Mouse (Mus musculus): ENCODE data around the gene Rbbp8nl. TPM values are rescaled to one million over a fixed set of nuclear protein-coding genes. Genes with fewer than 3 reads are reported as not detected.
"Not testable (repeated sequence)": the region's sequence is repeated elsewhere in the genome, so short reads cannot be mapped to it uniquely, and the experiment has no call there.

Gene Rbbp8nl
- polyA plus RNA-seq, 1 experiment from 2014 or later: 2.0 TPM

DNA sequence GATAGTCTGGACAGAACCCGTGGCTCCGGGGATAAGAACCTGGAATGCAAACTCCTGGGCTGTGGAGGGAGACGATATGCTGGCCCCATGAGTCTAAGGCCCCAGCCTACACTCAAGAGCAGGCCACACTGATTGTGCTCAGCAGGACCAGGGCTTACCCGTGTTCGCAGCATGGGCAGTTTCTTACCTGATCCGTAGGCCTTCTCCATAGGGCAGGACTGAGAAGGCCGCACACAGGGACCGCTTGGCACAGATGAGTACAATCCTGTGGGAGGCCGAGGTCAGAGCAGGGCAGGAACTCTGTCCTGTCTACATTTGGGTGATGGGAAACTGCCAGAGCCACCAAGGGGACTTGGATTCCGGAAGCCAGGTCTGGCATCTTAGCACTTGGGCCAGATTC, 26.8 kb downstream of the Rbbp8nl start:
- H3K27ac ChIP-seq: 0 out of 2 replicates have a peak overlapping the region, but pooled peaks have one; percentile 38
- H3K4me3 ChIP-seq: no peak overlapping the region
- H3K4me1 ChIP-seq: peaks cover 12% of the 10 kb centered on the region
- H3K4me2 ChIP-seq: no peak overlapping the region
- WGBS: 88% methylated on average over 10 of the region's 10 CpGs
- H3K9ac ChIP-seq: no peak overlapping the region
- H3K36me3 ChIP-seq: peaks cover 89% of the 10 kb centered on the region
- H3K9me3 ChIP-seq: no peaks in the 10 kb centered on the region
- no peaks in the 10 kb centered on the region for H3K27me3 ChIP-seq
- ATAC-seq (ENCODE audit: insufficient number of reproducible peaks, low FRiP score, low TSS enrichment, low read depth): no peak

DNA sequence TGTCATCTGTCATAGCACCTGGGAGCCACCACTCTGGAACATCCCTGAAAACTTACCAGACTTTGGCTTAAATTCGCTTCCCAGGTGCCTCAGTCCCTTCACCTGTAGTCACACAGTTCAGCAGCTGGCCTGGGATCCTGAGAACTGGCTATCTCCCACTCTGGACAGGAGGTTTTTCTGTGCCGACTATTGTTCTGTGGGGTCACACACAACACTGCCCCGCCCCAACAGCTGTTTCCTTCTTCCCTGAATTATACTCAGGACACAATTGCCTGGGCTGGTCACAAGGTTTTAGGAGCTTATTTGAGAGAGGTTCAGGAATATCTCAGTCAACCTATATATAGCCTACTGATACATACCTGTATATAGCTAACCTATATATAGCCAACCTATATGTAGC, 27.2 kb downstream of the Rbbp8nl start:
- peak overlapping the region; percentile 43 for H3K27ac ChIP-seq
- H3K4me2 ChIP-seq: no peak overlapping the region
- no peaks in the 10 kb centered on the region for H3K9me3 ChIP-seq
- peaks cover 89% of the 10 kb centered on the region for H3K36me3 ChIP-seq
- peaks cover 13% of the 10 kb centered on the region for H3K4me1 ChIP-seq
- 75% methylated on average over 3 of the region's 3 CpGs for WGBS
- no peak overlapping the region for H3K9ac ChIP-seq
- ATAC-seq (ENCODE audit: insufficient number of reproducible peaks, low FRiP score, low TSS enrichment, low read depth): no peak
- no peaks in the 10 kb centered on the region for H3K27me3 ChIP-seq
- H3K4me3 ChIP-seq: no peak overlapping the region

DNA sequence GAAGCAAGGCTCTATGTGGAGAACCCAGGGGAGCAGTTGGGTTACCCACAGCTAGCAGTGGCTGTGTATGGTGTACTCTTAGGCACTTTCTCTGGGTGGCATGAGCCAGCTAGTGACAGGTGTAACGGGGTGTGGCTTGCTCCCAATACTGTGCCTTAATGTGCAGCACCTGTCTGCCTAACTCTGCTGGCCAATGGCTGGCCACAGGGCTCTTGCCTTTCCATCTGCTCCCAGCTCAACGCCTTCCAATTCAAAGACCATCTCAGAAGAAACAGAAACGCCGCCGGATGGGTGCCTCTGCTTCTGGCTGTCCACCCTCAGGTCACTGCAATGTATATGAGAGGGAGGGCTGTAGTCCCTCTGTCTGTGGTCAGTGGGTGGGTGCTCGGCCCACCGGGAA, 27.8 kb downstream of the Rbbp8nl start:
- no peak for ATAC-seq (ENCODE audit: insufficient number of reproducible peaks, low FRiP score, low TSS enrichment, low read depth)

DNA sequence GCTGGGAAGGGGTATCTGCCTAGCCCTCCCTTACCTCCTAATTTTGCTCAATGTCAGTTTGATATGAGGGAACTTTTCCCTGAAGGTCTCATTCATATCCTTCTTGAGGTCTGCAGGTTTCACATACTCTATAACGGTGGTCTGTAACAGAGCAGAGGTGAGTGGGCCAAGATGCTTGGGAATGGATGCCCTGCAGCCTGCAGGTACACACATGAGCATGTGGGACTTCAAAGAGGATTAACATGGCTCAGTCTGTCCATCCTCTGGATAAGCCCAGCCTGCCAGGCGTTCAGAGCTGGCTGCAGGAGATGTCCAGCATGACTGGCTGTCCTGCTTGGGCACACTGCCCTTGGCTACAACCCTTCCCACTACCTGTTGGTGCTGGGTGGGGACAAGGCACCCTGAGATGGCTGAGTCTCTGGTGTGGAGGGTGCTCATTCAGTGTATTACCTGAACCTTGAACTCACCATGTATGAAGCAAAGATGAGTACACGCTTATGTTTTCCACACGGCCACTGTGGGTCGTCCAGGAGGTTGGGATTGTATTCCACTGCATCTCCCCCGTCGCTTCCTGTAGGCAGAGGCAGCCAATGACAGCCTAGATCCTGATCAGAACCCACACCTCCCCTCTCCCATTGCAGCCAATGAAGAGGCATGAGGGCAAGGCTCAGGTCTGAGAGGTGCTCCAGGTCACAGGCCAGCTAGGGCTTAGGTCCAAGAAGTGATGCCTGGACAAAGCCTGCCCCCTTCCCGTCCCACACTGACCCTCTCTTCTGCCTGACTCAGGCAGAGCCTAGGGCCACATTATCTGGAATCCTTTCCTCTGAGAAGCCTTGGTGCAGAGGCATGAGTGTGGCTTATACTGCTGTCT, 28.8 kb downstream of the Rbbp8nl start:
- ATAC-seq (ENCODE audit: insufficient number of reproducible peaks, low FRiP score, low TSS enrichment, low read depth): no peak
- Histone ChIP-seq H3K4me1 (peaks cover 22% of the 10 kb centered on the region), H3K27me3 (no peaks in the 10 kb centered on the region), H3K9ac (no peak overlapping the region), H3K9me3 (no peaks in the 10 kb centered on the region), H3K27ac (no peak overlapping the region), H3K4me3 (no peak overlapping the region), H3K4me2 (no peak overlapping the region), H3K36me3 (peaks cover 73% of the 10 kb centered on the region)
- WGBS: 61% methylated on average over 8 of the region's 8 CpGs

More for the DNA sequence above, 27.8 kb downstream of the Rbbp8nl start:
- Histone ChIP-seq H3K4me1 (peaks cover 13% of the 10 kb centered on the region), H3K4me3 (no peak overlapping the region), H3K36me3 (peaks cover 84% of the 10 kb centered on the region), H3K9me3 (no peaks in the 10 kb centered on the region), H3K27ac (peak overlapping the region; percentile 43; the same call in 1 of the 2 replicates), H3K9ac (no peak overlapping the region), H3K27me3 (no peaks in the 10 kb centered on the region), H3K4me2 (no peak overlapping the region)
- WGBS: 88% methylated on average over 7 of the region's 7 CpGs

DNA sequence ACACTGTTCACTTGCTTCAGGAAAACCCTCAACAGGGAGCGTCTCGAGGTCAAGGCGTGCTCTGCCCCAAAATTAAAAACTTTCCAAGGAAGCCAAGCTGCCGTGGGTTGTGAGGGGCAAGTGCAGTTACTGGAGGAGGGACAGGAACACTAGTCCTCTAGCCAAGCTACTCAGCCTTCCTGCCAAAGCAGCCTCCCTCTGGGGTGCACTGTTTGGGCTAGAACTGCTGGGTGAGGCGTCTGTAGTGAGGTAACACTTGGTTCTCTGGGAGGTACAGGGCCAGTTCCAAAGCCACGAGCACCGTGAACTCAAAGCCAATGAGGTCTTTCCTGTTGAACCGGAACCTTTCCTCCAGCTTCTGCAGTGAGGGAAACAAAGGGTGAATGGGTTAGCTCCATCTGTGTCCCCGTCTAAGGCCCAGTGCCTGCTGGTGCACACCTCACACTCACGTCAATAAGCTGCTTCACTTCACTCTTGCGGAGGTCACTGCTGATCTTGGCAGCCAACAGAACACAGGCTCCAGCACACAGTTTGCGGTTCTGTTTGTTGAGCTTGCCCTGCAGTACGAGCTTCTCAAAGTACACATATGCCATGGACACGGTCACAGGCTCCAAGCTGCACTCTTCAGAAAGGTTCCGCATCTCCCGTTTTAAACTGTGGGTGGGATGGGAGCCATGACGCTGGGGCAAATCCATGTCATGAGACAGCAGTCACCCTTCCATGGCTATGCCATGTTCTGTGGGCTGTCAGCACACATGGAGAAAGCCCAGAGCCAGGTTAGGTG, 29.7 kb downstream of the Rbbp8nl start:
- H3K4me3 ChIP-seq; H3K27ac ChIP-seq; H3K27me3 ChIP-seq; H3K9me3 ChIP-seq; ATAC-seq (ENCODE audit: insufficient number of reproducible peaks, low FRiP score, low TSS enrichment, low read depth); H3K4me2 ChIP-seq; H3K9ac ChIP-seq: not testable (repeated sequence)
- Histone ChIP-seq H3K36me3 (peaks cover 67% of the 10 kb centered on the region), H3K4me1 (peaks cover 23% of the 10 kb centered on the region)
- 67% methylated on average over 17 of the region's 17 CpGs for whole genome bisulfite sequencing

DNA sequence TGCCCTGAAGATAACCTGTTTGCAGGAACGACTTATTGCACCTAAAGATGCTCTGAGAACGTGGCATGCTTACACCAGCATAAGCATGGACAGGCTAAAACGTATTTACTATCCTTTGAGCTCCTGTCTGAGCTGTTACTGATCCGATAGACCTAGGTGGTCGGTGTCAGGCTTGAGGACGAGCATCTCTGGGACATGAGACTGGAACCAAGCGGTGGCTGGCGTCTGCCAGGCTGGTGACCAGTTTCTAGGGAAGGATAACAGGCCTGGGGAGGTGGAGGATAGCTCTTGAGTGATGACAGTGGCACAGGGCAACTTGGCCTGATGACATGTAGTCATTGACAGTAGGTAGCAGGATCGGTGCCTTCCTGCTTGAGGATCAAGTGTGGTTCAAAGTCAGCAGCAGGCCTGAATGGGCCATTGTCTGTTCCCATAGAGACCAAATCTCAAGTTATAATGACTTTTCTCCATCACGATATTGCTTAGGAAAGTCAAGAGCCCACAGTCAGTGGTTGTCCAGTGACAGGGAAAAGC, 30.7 kb downstream of the Rbbp8nl start:
- Histone ChIP-seq H3K36me3 (peaks cover 57% of the 10 kb centered on the region), H3K4me1 (peaks cover 23% of the 10 kb centered on the region)
- not testable (repeated sequence) for H3K4me2 ChIP-seq; H3K9ac ChIP-seq; H3K9me3 ChIP-seq; ATAC-seq (ENCODE audit: insufficient number of reproducible peaks, low FRiP score, low TSS enrichment, low read depth); H3K27me3 ChIP-seq; H3K4me3 ChIP-seq; H3K27ac ChIP-seq
- WGBS: 81% methylated on average over 10 of the region's 10 CpGs

DNA sequence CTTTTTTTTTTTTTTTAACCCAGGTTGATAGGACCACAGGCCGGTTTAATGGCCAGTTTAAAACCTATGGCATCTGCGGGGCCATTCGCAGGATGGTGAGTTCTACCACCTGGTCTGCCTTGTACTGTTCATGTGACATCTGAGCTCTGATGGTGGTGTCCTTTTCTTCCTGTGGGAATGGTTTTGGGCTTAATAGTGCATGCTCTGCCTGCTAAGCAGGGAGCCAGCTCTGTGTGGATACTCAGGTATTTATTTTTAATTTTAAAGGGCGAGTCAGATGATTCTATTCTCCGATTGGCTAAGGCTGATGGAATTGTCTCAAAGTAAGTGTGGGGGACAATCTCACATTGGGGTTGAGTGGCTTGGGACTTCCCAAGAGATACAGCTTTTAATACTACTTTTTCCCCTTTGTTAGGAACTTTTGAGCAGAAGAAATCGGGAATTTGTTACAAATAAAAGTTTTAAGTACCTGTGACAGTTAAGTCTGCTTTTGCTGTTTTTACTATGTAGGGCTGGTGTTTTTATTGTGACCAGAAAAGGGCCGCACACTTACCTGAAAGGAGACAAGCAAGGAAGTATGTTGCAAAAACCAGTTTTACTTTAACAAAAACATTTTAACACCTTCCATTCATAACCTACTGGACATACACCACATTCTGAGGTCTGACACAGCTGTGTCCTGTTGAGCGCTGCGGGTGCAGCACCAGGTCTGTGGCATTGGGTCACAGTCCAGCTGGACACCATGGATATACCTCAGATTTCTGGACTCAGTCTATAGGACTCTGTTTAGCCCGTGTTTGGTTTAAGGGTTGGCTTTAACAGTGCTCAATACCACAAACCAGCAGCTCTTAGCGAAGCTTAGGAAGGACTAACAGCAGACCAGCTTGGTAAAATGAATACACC, 31.5 kb downstream of the Rbbp8nl start:
- no peaks in the 10 kb centered on the region for H3K9me3 ChIP-seq
- no peak for ATAC-seq (ENCODE audit: insufficient number of reproducible peaks, low FRiP score, low TSS enrichment, low read depth)
- H3K36me3 ChIP-seq: peaks cover 49% of the 10 kb centered on the region
- H3K27me3 ChIP-seq: no peaks in the 10 kb centered on the region
- peak overlapping the region; percentile 87 for H3K27ac ChIP-seq
- H3K9ac ChIP-seq: peak overlapping the region; percentile 86
- H3K4me2 ChIP-seq: peak overlapping the region; percentile 77
- peaks cover 23% of the 10 kb centered on the region for H3K4me1 ChIP-seq
- peak overlapping the region; percentile 69 for H3K4me3 ChIP-seq
- WGBS: 48% methylated on average over 11 of the region's 11 CpGs

DNA sequence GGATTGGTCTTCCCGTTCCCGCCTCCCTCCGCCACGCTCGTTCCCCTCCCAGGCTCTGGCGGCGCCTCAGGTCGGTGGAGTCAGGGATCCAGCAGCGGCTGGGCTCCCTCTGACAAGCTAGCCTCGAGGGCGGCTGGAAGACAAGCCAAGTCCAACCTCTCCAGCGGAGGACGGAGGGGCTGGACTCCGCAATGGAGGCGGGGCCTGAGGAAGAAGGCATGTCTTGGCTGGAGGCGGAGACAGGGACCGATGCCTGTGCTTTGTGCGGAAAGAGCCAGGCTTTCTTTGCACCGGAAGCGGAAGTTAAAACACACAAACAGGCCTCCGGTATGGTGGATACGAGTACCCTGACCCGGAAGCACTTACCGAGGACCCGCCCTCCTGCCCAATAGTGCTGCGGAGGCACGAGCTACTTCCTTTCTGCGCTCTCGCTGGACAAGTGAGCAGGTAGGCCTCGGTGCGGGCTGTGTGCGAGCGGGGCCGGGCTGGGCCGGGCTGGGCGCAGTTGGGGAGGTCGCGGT, 32.6 kb downstream of the Rbbp8nl start, which contains the start of gene Rps21:
Gene Rps21 (plus strand): TSS at position 377 of the 521 bp plus-strand sequence.
- Histone ChIP-seq H3K27ac (peak within 1 kb of the TSS; percentile 94), H3K4me2 (peak within 1 kb of the TSS; percentile 84), H3K4me3 (peak within 1 kb of the TSS; percentile 69), H3K36me3 (peaks cover 38% of the 10 kb centered on the region), H3K9me3 (no peaks in the 10 kb centered on the region), H3K27me3 (no peaks in the 10 kb centered on the region), H3K4me1 (peaks cover 23% of the 10 kb centered on the region), H3K9ac (peak within 1 kb of the TSS; percentile 86)
- WGBS: under 1% methylated on average over 38 of the region's 38 CpGs
- ATAC-seq (ENCODE audit: insufficient number of reproducible peaks, low FRiP score, low TSS enrichment, low read depth): peak; percentile 97

DNA sequence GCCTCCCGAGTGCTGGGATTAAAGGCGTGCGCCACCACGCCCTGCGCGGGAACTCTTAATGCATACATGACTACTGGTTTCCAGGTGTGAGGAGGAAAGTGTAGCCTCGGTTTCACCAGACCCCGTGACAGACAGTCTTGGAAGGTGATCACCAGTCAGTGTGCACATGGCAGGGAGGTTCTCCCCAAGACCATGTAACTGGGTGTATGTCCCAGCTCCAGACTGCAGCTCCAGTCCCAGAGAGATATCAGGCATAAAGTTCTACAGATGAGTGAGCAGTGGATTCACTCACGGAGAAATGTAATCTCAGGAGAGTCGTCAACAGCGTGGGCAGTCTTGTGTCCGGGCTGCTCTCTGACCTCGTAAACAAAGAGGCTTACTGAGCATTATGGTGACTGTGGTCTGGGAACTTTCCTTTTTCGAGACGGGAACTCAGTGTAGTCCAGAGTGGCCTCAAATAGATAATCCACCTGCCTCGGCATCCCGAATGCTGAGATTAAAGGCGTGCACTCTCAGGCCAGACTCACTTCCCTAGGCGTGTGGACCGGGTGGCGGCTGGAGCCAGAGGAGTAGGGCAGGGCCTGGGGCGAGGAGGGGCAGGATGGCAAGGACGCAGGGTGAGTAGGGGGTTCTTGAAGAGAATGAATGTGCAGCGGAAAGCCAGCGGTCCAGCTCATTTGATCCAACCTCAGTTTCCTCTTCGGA, 33.2 kb downstream of the Rbbp8nl start:
- H3K27me3 ChIP-seq: no peaks in the 10 kb centered on the region
- peaks cover 23% of the 10 kb centered on the region for H3K4me1 ChIP-seq
- ATAC-seq (ENCODE audit: insufficient number of reproducible peaks, low FRiP score, low TSS enrichment, low read depth): peak; percentile 58
- peak overlapping the region; percentile 84 for H3K4me2 ChIP-seq
- 24% methylated on average over 26 of the region's 26 CpGs for WGBS
- peaks cover 31% of the 10 kb centered on the region for H3K36me3 ChIP-seq
- peak overlapping the region; percentile 59 for H3K9ac ChIP-seq
- peak overlapping the region; percentile 69 for H3K4me3 ChIP-seq
- H3K27ac ChIP-seq: peak overlapping the region; percentile 94
- no peaks in the 10 kb centered on the region for H3K9me3 ChIP-seq

DNA sequence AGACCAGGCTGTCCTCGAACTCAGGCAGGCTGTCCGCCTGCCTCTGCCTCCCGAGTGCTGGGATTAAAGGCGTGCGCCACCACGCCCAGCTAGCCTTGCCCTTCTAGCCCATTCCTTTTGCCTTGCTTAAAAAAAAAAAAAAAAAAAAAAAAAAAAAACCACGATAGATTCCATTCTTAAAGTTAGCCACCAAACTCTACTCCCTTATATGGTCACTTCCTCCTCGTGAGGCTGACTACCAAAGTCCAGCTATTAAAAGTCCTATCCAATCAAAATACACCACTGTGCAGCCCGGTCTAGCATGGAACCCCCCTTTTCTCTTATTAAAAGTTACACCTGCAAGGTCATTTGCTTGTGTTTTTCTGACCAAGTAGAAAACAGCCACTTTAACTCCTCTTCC, 34.0 kb downstream of the Rbbp8nl start:
- no peak overlapping the region for H3K27ac ChIP-seq
- H3K9me3 ChIP-seq: no peaks in the 10 kb centered on the region
- peaks cover 24% of the 10 kb centered on the region for H3K36me3 ChIP-seq
- H3K27me3 ChIP-seq: no peaks in the 10 kb centered on the region
- 82% methylated on average over 9 of the region's 9 CpGs for WGBS
- no peak for ATAC-seq (ENCODE audit: insufficient number of reproducible peaks, low FRiP score, low TSS enrichment, low read depth)
- no peak overlapping the region for H3K4me3 ChIP-seq
- H3K4me1 ChIP-seq: peaks cover 23% of the 10 kb centered on the region
- no peak overlapping the region for H3K9ac ChIP-seq
- H3K4me2 ChIP-seq: peak overlapping the region; percentile 84; the same call in 1 of the 2 replicates

All from limb, embryonic 15.5 days (tissue).